Mouse (Mus musculus): ENCODE measurements around the gene Pabpc4. TPM values are rescaled to one million over a fixed set of nuclear protein-coding genes. Genes with fewer than 3 reads are reported as not detected.
"Not testable (repeated sequence)": the region's sequence is repeated elsewhere in the genome, so short reads cannot be mapped to it uniquely, and the experiment has no call there.

Pabpc4 gene
- polyA plus RNA-seq, 1 experiment from 2014 or later = 39.9 TPM

DNA sequence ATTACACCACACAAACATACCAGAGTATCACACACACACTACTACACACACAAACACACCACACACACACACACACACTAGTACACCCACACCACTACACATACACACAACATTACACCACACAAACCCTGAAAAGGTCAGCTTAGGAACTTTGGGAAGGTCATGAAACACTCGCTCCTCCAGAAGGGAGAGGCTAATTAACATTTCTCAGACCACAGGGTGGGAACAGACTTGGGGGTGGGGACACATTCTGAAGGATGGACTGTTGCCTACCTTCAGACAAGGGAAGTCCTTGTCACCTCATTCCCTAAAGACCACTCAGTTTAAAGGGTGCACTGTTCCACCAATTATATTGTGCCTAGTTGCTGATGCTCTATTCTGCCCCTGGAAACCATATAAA, 69.8 kb downstream of the Pabpc4 start:
- not testable (repeated sequence) for H3K4me3 ChIP-seq (replicated peaks); H3K36me3 ChIP-seq; ATAC-seq (ENCODE audit: insufficient number of reproducible peaks, insufficient read depth, low FRiP score, low TSS enrichment, low read depth); H3K27ac ChIP-seq; H3K4me2 ChIP-seq; H3K9ac ChIP-seq (replicated peaks); H3K4me1 ChIP-seq (replicated peaks)
- H3K27me3 ChIP-seq = peaks cover 11% of the 10 kb centered on the region; the same call in 1 of the 2 replicates
- WGBS = 65% methylated on average over 1 of the region's 1 CpGs
- peaks cover 10% of the 10 kb centered on the region; the same call in 1 of the 2 replicates for H3K9me3 ChIP-seq

DNA sequence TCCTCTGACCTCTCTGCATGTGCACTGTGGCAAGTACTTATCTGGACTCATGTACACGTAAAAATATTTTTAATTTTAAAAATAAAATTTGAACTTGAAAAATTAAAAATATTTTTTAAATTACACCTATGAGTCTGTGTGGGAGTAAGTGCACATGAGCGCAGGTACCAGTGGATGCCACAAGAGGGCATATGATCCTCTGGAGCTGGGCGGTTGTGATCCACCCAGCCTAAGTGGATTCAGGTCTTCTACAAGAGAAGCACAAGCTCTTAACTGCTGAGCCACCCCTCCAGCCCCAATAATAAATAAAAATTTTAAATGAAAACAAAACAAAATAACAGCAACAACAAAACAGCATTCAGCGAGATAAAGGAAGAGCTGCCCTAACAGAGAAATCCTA, 71.0 kb downstream of the Pabpc4 start:
- Histone ChIP-seq H3K36me3 (no peaks in the 10 kb centered on the region), H3K9me3 (peaks cover 10% of the 10 kb centered on the region; the same call in 1 of the 2 replicates), H3K9ac (replicated peaks) (no peak overlapping the region), H3K27ac (no peak overlapping the region), H3K4me3 (replicated peaks) (no peak overlapping the region), H3K4me1 (replicated peaks) (peaks cover 10% of the 10 kb centered on the region), H3K4me2 (no peak overlapping the region), H3K27me3 (peaks cover 15% of the 10 kb centered on the region)
- WGBS = 97% methylated on average over 4 of the region's 4 CpGs
- no peak for ATAC-seq (ENCODE audit: insufficient number of reproducible peaks, insufficient read depth, low FRiP score, low TSS enrichment, low read depth)

DNA sequence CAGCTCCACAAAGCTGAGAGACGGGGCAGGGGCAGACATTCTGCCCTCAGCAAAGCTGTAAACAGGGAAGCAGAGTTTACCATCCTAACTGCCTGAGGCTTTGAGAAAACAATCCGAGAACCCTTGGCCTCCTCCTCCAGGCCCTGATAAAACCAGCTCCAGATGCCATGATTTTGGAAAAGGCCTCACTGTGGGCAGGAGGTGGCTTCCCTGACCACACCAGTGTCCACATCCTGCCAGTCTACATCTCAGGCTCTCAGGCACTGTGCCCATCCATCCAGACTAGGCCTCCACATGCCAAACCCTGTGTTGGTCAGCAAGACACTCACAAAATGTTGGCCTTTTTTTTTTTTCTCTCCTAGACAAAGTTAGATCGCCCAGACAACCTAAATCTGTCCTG, 72.0 kb downstream of the Pabpc4 start:
- 48% methylated on average over 3 of the region's 3 CpGs for WGBS
- peaks cover 10% of the 10 kb centered on the region for H3K4me1 ChIP-seq (replicated peaks)
- H3K36me3 ChIP-seq = no peaks in the 10 kb centered on the region
- H3K4me3 ChIP-seq (replicated peaks) = no peak overlapping the region
- H3K4me2 ChIP-seq = no peak overlapping the region
- ATAC-seq (ENCODE audit: insufficient number of reproducible peaks, insufficient read depth, low FRiP score, low TSS enrichment, low read depth) = no peak
- H3K27me3 ChIP-seq = peaks cover 21% of the 10 kb centered on the region
- no peak overlapping the region for H3K9ac ChIP-seq (replicated peaks)
- H3K9me3 ChIP-seq = peaks cover 10% of the 10 kb centered on the region; the same call in 1 of the 2 replicates
- no peak overlapping the region for H3K27ac ChIP-seq

DNA sequence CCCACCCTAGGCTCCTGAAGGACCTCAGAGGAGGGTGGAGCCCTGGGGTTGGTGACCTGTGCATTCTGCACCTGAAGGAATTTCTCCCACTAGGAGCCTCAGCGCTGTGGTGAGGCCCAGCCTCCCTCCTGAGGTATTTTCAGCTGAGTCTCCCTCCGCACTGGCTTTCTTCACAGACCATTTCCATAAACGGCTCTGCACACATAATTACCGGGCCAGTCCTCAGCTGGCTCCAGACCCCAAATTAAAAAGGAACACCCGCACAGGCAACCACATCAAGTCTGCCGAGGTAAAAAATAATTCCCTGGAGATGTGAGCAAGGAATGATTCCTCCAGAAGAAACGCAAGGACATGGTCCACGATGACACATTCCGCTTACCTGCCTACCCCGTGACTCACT, 73.1 kb downstream of the Pabpc4 start:
- not testable (repeated sequence) for ATAC-seq (ENCODE audit: insufficient number of reproducible peaks, insufficient read depth, low FRiP score, low TSS enrichment, low read depth); H3K9ac ChIP-seq (replicated peaks); H3K4me2 ChIP-seq; H3K27ac ChIP-seq; H3K4me3 ChIP-seq (replicated peaks); H3K4me1 ChIP-seq (replicated peaks); H3K36me3 ChIP-seq
- H3K9me3 ChIP-seq = peaks cover 10% of the 10 kb centered on the region; the same call in 1 of the 2 replicates
- peaks cover 26% of the 10 kb centered on the region for H3K27me3 ChIP-seq
- WGBS = 51% methylated on average over 10 of the region's 10 CpGs

DNA sequence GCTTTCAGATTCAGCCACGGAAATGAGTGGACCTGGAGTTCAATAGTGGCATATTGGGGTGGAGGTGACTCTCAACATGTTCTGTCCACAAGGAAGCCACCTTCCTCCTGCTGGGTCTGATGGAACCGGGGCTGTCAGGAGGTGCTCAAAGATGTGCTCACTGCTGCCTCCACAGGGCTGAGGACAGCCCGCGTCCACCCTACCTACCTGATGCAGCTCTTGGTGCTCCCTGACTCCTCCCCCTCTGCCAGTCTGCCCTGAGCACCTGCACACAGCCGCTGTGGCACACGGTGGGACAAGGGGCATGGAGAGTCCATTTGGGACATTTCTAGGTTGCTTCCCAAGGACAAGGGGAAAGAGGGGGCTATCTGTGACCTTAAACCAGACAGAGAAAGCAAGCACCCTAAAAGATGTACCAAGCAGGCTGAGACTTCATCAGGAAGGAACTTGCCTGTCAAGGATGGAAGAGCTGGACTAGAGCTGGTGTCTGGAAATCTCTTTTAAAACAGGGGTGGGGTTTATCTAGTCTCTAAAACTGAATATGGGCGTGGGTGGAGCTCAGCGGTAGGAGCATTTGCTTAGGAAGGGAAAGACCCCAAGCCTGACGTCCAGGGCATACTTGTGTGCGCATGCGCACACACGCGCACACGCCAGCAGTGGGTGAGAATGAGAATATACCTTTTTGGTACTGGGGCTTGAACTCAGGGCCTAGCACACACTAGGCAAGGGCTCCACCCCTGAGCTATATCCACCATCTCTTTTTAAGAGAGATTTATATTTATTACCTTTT, 73.8 kb downstream of the Pabpc4 start:
- H3K9ac ChIP-seq (replicated peaks) = no peak overlapping the region; the same call in 1 of the 2 replicates
- H3K27me3 ChIP-seq = peaks cover 34% of the 10 kb centered on the region
- WGBS = 70% methylated on average over 14 of the region's 14 CpGs
- no peak overlapping the region for H3K4me2 ChIP-seq
- no peak for ATAC-seq (ENCODE audit: insufficient number of reproducible peaks, insufficient read depth, low FRiP score, low TSS enrichment, low read depth)
- peaks cover 10% of the 10 kb centered on the region; the same call in 1 of the 2 replicates for H3K9me3 ChIP-seq
- no peaks in the 10 kb centered on the region for H3K36me3 ChIP-seq
- no peak overlapping the region for H3K27ac ChIP-seq
- no peak overlapping the region for H3K4me3 ChIP-seq (replicated peaks)
- peaks cover 10% of the 10 kb centered on the region for H3K4me1 ChIP-seq (replicated peaks)

DNA sequence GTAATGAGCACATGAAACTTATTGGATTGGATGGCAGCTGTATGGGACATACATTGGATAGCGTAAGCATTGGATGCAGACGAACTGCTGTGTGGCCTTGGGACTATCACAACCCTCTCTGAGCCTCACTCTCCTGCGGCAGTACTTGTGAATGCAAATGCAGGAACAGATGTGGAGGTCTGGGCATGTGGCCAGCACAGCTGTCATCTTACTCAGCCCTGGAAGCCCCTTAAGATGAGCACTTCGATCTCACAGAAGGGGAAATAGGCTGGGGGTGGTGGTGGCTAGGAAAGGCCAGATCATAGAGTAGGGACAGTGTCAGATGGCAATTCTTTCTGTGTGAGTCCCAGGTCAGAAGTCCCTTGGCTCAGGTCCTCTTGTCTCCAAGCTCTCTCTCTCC, 75.5 kb downstream of the Pabpc4 start:
- 71% methylated on average over 4 of the region's 4 CpGs for WGBS
- peaks cover 51% of the 10 kb centered on the region for H3K27me3 ChIP-seq

DNA sequence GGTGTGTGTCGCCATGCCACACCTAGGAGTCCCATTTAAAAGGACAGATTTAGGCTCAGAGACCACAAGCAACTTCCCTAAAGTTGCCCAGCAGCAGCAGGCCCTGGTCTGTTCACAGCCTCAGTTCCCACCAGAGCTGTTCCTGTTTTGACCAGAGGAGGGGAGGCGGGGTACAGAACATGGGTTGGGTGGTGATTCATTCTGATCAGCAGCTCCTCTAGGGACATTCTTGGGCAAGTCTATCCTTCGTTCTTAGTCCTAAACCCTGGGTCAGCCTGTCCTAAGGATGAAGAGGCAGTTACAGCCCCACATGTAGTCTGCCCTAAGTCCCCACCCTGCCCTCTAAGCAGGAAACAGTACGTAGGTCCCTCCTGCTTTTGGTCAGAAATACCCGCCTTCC, 78.1 kb downstream of the Pabpc4 start:
- Histone ChIP-seq H3K4me2 (no peak overlapping the region), H3K27ac (no peak overlapping the region), H3K36me3 (no peaks in the 10 kb centered on the region), H3K4me1 (replicated peaks) (peaks cover 22% of the 10 kb centered on the region), H3K4me3 (replicated peaks) (no peak overlapping the region), H3K27me3 (peaks cover 72% of the 10 kb centered on the region), H3K9ac (replicated peaks) (no peak overlapping the region), H3K9me3 (no peaks in the 10 kb centered on the region)
- no peak for ATAC-seq (ENCODE audit: insufficient number of reproducible peaks, insufficient read depth, low FRiP score, low TSS enrichment, low read depth)
- WGBS = 69% methylated on average over 5 of the region's 5 CpGs

More for the DNA sequence above, 75.5 kb downstream of the Pabpc4 start:
- no peak for ATAC-seq (ENCODE audit: insufficient number of reproducible peaks, insufficient read depth, low FRiP score, low TSS enrichment, low read depth)
- Histone ChIP-seq H3K9ac (replicated peaks) (no peak overlapping the region), H3K36me3 (no peaks in the 10 kb centered on the region), H3K27ac (no peak overlapping the region), H3K4me1 (replicated peaks) (peaks cover 17% of the 10 kb centered on the region), H3K9me3 (peaks cover 4% of the 10 kb centered on the region; the same call in 1 of the 2 replicates), H3K4me2 (no peak overlapping the region), H3K4me3 (replicated peaks) (no peak overlapping the region)

DNA sequence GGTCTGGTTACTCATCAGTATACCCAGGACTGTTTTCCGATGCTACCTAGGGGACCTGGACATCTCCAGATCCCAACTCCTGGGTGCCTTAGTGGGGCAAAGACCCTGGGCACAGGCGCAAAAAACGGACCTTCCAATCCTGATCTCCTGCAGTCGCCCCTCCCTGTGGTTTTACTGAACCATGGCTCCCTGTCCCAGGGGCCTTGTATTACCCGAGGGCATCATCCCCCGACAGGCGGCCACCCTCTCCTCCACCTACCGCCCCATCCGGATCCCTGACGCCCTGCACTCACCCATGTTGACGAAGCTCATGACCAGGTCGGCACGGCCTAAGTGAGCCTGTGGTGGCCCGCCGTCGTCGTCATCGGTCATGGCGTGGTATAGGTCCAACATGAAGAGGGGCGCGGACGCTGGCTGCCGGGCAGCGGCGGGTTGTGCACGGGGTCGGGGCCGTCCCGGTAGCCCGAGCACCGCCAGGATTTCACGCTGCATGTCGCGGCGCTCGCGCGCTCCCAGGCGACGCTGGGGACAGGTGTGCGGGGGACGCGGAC, 80.0 kb downstream of the Pabpc4 start:
- Histone ChIP-seq H3K9ac (replicated peaks) (peak overlapping the region; percentile 14; the same call in 1 of the 2 replicates), H3K36me3 (no peaks in the 10 kb centered on the region), H3K9me3 (no peaks in the 10 kb centered on the region), H3K27me3 (peaks cover 61% of the 10 kb centered on the region), H3K4me1 (replicated peaks) (peaks cover 15% of the 10 kb centered on the region), H3K4me2 (peak overlapping the region; percentile 88), H3K27ac (no peak overlapping the region), H3K4me3 (replicated peaks) (peak overlapping the region; percentile 53)
- WGBS = 3% methylated on average over 43 of the region's 43 CpGs
- ATAC-seq (ENCODE audit: insufficient number of reproducible peaks, insufficient read depth, low FRiP score, low TSS enrichment, low read depth) = peak; percentile 16; the same call in 1 of the 2 replicates

DNA sequence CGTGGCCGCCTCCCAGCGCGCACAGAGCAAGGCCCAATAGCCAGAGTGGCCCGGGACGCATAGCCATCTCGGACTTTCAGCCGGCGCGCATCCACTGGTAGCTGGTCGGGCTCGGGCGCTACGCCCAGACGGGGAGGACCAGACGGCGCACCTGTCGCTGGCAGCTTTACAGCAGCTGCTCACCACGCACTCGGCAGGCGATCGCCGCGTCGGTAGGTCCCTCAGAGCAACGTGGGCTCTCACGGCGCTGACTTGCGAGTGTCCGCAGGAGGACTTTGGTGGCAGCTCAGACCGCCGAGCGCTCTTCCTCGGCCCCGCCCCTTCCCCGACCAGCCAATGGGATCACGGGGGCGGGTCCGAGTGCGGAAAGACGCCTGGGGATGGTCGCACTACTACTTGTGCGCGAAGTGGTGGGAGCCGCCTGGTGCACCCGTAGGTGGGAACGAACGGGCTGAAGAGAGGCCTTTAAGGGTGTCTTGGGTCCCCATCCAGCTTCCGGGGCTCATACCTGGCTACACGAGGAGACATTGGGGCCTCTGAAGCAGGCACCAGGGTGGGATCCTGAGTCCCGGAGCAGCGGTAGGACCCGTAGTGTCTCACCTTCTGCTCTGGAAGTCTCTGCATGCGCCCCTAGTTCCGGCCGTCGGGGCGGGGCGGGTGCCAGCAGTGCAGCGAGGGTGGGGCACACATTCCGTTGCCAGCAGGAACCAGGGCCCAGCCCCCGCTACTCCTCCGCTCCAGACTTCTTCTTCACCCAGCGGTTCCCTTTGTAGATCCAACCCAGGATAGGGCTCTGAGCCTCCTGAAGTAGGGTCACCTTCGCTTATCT, 80.7 kb downstream of the Pabpc4 start, which contains the start of gene Bmp8a:
Gene Bmp8a (minus strand): TSS at position 611 of the 829 bp plus-strand sequence.
- ATAC-seq (ENCODE audit: insufficient number of reproducible peaks, insufficient read depth, low FRiP score, low TSS enrichment, low read depth) = peak; percentile 68
- H3K4me3 ChIP-seq (replicated peaks) = peak within 1 kb of the TSS; percentile 53
- peak within 1 kb of the TSS; percentile 45 for H3K9ac ChIP-seq (replicated peaks)
- peak within 1 kb of the TSS; percentile 88 for H3K4me2 ChIP-seq
- H3K36me3 ChIP-seq = no peaks in the 10 kb centered on the region; the same call in 1 of the 2 replicates
- H3K27me3 ChIP-seq = peaks cover 58% of the 10 kb centered on the region
- peaks cover 15% of the 10 kb centered on the region for H3K4me1 ChIP-seq (replicated peaks)
- no peak within 1 kb of the TSS for H3K27ac ChIP-seq
- no peaks in the 10 kb centered on the region for H3K9me3 ChIP-seq
- WGBS = under 1% methylated on average over 65 of the region's 65 CpGs

DNA sequence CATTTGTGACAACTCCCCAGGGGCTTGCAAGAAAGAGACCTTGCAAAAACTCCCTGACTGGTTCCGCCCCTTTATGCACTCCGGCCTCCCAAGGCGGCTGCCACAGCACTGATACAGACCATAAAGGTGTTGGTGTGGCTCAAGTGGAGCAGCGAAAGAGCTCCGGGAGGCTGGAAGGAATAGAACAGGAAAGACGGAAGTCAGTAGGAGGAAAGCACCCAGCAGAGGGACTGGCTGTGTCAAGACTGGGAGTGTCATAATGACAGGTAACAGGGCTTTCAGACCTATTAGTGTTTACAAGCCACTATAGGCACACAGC, 81.3 kb downstream of the Pabpc4 start:
- Histone ChIP-seq H3K27me3 (peaks cover 55% of the 10 kb centered on the region), H3K27ac (no peak overlapping the region), H3K4me2 (peak overlapping the region; percentile 88), H3K4me3 (replicated peaks) (peak overlapping the region; percentile 53), H3K9me3 (no peaks in the 10 kb centered on the region), H3K36me3 (peaks cover 3% of the 10 kb centered on the region; the same call in 1 of the 2 replicates), H3K4me1 (replicated peaks) (peaks cover 15% of the 10 kb centered on the region), H3K9ac (replicated peaks) (peak overlapping the region; percentile 45; the same call in 1 of the 2 replicates)
- ATAC-seq (ENCODE audit: insufficient number of reproducible peaks, insufficient read depth, low FRiP score, low TSS enrichment, low read depth) = no peak
- WGBS = 4% methylated on average over 6 of the region's 6 CpGs
